Mouse (Mus musculus) liver, adult 2 months (tissue): ENCODE measurements at regions not wholly inside any gene's neighbourhood (a gene's known extent, or its start where the extent isn't known, plus 50 kb on each side); places are given as distances from the start of the nearest gene placed in this dataset.

ENCODE experiments used
- CTCF ChIP-seq: fragments of 200-500 bp; IDR thresholded peaks from 2 replicates; pipeline ENCODE4 v1.5.1; 2011; ENCODE audit warnings: low read depth, low read length, control low read depth
- POLR2A ChIP-seq: fragments of 200-500 bp; IDR thresholded peaks from 2 replicates; pipeline ENCODE4 v1.6.1; 2011; ENCODE audit warnings: low read length, control low read depth; ENCODE audit not compliant: insufficient read depth; ENCODE audit errors: extremely low read depth

DNA sequence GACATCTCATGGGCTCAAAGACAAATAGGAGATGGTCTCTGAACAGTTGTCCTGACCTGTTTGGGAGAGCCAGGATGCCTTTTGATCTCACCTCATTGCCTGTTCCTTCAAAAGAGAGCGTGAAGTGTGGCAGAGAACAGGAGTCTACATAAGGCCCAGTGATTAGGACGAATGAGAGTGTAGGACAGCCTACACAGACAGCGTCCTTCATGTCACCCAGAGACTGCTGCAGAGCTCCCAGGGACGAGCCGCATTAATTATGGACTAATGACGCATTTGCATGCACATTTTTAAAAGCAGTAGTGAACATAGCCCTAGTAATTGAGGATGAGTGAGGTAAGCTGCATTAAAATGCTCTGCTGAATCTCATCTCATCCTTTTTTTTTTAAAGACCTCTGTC is 218.5 kb upstream of the Id4 start:
- no peak for TF ChIP-seq POLR2A
- TF ChIP-seq CTCF: no peak
